Mouse (Mus musculus): ENCODE data around the gene Vav3. TPM values are rescaled to one million over a fixed set of nuclear protein-coding genes. Genes with fewer than 3 reads are reported as not detected.

The Vav3 gene
- polyA plus RNA-seq, 1 experiment from 2014 or later, result 15.4 TPM

DNA sequence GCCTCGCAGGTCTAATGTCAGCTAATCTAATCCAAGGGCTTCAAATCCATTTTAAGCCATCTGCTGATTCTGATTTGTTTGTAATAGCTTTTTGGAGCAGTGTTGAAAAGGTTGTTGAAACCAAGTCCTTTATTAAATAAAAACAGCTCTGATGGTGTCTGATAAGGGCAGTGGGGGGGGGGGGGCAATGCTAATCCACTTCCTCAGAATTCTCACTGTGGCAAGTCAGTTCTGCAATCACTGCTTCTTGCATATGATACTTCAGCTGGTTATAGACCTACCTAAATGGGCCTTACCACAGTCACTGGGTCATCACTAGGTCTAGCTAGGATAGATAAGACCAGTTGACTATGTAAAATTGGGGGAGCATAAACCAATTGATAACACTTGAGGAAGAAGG, 115.9 kb downstream of the Vav3 start:
- Histone ChIP-seq H3K36me3 (no peaks in the 10 kb centered on the region), H3K4me3 (no peak overlapping the region), H3K27me3 (no peaks in the 10 kb centered on the region), H3K4me1 (replicated peaks) (no peaks in the 10 kb centered on the region), H3K9me3 (no peaks in the 10 kb centered on the region), H3K27ac (replicated peaks) (no peak overlapping the region), H3K4me2 (no peak overlapping the region), H3K9ac (no peak overlapping the region)
- no peak for ATAC-seq (ENCODE audit: low FRiP score, low read depth)
- 85% methylated on average over 1 of the region's 1 CpGs for WGBS

DNA sequence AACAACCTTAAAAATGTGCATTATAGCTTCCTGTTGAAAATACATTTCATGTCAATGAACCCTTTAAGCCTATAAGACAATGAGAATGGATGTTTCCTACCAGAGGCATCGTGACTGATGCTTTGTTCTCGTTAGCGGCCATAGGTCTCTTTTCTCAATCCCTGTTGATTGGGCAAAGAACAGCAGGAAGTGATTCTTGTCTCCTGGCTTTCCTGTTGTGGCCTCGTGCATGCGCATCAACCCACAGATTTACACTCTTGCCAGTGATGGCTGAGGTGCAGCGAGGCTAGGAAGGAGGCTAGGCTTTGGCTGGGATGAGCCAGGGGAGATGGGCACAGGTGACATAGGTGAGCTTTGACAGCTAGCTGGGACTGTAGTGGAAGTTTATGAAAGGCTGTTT, 123.2 kb downstream of the Vav3 start:
- no peak for ATAC-seq (ENCODE audit: low FRiP score, low read depth)
- Histone ChIP-seq H3K9me3 (no peaks in the 10 kb centered on the region), H3K4me1 (replicated peaks) (no peaks in the 10 kb centered on the region), H3K4me3 (no peak overlapping the region), H3K4me2 (no peak overlapping the region), H3K27ac (replicated peaks) (no peak overlapping the region), H3K9ac (no peak overlapping the region), H3K36me3 (no peaks in the 10 kb centered on the region), H3K27me3 (no peaks in the 10 kb centered on the region)
- 81% methylated on average over 6 of the region's 6 CpGs for WGBS

DNA sequence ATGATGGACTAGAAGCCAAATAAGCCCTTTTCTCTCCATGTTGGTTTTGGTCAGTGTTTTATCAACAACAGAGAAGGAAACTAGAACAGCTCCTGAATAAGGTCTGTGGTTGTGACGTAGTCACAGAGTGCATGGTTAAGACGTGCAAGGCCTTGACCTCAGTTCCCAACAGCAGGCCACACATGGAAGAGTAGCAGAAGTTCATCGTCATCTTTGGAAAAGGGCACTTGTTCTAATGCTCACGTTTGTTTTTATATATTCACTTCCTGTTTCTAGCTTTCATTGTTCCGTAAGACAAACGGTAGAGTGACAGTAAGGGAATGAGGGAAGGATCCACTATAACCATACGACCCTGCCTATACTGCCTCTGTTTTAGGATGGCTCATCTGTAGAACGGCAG, 124.1 kb downstream of the Vav3 start:
- Histone ChIP-seq H3K4me2 (no peak overlapping the region), H3K4me3 (no peak overlapping the region), H3K36me3 (no peaks in the 10 kb centered on the region), H3K4me1 (replicated peaks) (no peaks in the 10 kb centered on the region), H3K9me3 (no peaks in the 10 kb centered on the region), H3K9ac (no peak overlapping the region), H3K27ac (replicated peaks) (no peak overlapping the region), H3K27me3 (no peaks in the 10 kb centered on the region)
- ATAC-seq (ENCODE audit: low FRiP score, low read depth), result no peak
- WGBS, result 86% methylated on average over 8 of the region's 8 CpGs

DNA sequence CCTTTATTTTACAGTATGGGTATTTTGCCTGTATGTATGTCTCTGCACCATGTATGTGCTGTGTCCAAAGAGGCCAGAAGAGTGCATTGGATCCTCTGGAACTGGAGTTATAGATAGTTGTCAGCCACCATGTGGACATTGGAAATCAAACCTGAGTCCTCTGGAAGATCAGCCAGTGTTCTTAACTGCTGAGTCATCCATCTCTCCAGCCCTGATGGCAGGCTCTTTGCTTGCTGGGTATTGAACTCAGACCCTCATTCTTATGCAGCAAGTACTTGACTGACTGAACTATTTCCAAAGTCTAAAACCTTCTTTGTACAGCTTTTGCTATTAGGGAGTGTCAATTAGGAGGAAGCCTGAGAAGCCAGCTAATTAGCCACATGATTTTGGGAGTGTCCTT, 126.1 kb downstream of the Vav3 start:
- H3K4me2 ChIP-seq, result no peak overlapping the region
- no peaks in the 10 kb centered on the region for H3K9me3 ChIP-seq
- no peak for ATAC-seq (ENCODE audit: low FRiP score, low read depth)
- H3K9ac ChIP-seq, result no peak overlapping the region
- H3K4me1 ChIP-seq (replicated peaks), result no peaks in the 10 kb centered on the region
- no peaks in the 10 kb centered on the region for H3K36me3 ChIP-seq
- H3K27me3 ChIP-seq, result no peaks in the 10 kb centered on the region
- H3K27ac ChIP-seq (replicated peaks), result no peak overlapping the region
- H3K4me3 ChIP-seq, result no peak overlapping the region

DNA sequence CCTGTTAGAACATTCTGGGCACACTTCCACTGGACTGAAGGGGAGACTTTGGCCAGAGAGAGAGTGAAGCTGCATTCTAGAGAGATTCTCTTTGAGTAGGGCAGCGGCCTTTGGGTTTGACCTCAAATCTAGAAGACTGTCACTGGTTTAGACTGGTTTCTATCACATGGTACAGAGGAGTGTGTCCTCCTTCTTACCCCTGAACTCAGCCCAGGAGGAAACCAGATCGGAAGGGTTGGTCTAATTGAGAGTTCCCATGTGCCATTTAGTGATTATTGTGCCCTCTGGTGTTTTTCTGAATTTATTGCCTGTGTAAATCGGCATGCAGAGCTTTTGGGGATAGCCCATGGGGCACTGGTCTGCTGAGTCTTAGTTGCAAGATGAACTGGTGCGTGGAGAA, 126.8 kb downstream of the Vav3 start:
- WGBS, result 69% methylated on average over 4 of the region's 4 CpGs
- Histone ChIP-seq H3K27me3 (no peaks in the 10 kb centered on the region), H3K9ac (no peak overlapping the region), H3K36me3 (no peaks in the 10 kb centered on the region), H3K27ac (replicated peaks) (no peak overlapping the region), H3K4me2 (no peak overlapping the region), H3K4me1 (replicated peaks) (no peaks in the 10 kb centered on the region), H3K9me3 (no peaks in the 10 kb centered on the region), H3K4me3 (no peak overlapping the region)
- no peak for ATAC-seq (ENCODE audit: low FRiP score, low read depth)

DNA sequence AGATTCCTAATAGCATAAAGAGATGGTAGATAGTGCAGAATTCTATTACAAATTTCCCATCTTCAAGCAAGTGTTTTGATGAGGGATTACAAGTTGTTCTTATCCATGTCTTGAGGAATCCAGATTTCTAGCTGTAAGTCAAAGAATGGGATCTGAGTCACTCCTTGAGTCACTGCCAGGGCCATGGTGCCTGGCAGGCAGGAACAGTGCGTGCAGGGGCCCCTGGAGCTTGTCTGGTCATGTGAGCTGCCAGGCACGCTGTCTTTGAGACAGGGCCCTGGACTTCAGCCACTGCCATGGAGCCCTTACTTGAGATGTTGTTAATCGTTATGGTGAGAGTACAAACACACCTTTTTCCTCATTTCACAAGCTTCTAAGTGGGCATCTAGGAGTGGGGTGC, 129.0 kb downstream of the Vav3 start:
- no peak overlapping the region for H3K9ac ChIP-seq
- no peaks in the 10 kb centered on the region for H3K4me1 ChIP-seq (replicated peaks)
- ATAC-seq (ENCODE audit: low FRiP score, low read depth), result no peak
- WGBS, result 66% methylated on average over 3 of the region's 3 CpGs
- no peaks in the 10 kb centered on the region for H3K9me3 ChIP-seq
- no peaks in the 10 kb centered on the region for H3K27me3 ChIP-seq
- no peak overlapping the region for H3K4me3 ChIP-seq
- no peak overlapping the region for H3K4me2 ChIP-seq
- H3K36me3 ChIP-seq, result no peaks in the 10 kb centered on the region
- no peak overlapping the region for H3K27ac ChIP-seq (replicated peaks)

DNA sequence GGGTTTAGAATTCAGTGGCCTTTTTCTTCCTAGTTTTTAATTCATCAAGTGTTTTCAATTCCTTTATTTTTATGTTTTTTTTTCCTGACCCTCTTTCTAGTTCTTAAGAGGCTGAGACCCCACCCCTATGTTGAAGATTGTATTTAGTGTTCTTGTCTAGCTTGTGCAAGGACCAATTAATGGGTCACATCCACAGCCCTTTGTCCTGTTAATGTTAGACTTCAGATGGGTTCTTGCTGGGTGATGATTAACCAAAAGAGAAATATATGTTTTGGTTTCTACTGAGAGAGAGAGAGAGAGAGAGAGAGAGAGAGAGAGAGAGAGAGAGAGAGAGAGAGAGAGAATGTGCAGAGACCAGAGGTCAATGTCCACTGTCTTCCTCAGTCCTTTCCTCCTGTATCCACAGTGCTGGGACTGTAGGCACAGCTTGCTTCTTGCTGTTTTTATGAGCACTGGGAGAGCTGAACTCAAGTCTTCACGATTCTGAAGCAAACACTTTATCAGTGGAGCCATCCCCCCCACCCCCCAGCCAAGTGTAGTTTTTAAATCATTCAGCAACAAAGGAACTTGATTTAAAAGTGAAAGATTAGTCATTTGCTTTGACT, 130.3 kb downstream of the Vav3 start:
- Histone ChIP-seq H3K36me3 (no peaks in the 10 kb centered on the region), H3K4me3 (no peak overlapping the region), H3K27me3 (no peaks in the 10 kb centered on the region), H3K4me2 (no peak overlapping the region), H3K9ac (no peak overlapping the region), H3K27ac (replicated peaks) (no peak overlapping the region), H3K4me1 (replicated peaks) (no peaks in the 10 kb centered on the region), H3K9me3 (no peaks in the 10 kb centered on the region)
- 86% methylated on average over 1 of the region's 1 CpGs for WGBS
- ATAC-seq (ENCODE audit: low FRiP score, low read depth), result no peak

DNA sequence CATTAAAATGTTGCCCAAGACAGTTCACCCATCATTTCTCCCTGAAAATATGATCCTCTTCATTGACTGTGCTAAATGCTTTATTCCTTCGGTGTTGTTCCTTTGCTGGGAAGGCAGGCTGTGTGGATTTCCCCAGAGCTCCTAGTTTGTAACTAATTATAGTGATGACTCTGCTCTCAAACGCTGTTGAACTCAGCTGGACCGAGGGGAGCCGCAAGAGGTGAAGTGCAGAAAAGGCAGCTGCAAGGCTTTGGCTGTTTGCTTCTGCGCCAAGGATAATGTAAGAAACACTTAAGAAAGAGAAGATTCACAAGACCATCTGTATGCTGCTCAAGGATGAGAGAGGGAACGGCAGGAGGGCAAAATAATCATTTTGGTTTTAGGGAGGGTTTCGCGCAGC, 136.1 kb downstream of the Vav3 start:
- 56% methylated on average over 8 of the region's 8 CpGs for WGBS
- Histone ChIP-seq H3K9me3 (no peaks in the 10 kb centered on the region), H3K4me3 (no peak overlapping the region), H3K4me1 (replicated peaks) (peaks cover 4% of the 10 kb centered on the region; the same call in 1 of the 2 replicates), H3K27ac (replicated peaks) (no peak overlapping the region), H3K27me3 (no peaks in the 10 kb centered on the region), H3K9ac (no peak overlapping the region), H3K36me3 (no peaks in the 10 kb centered on the region), H3K4me2 (no peak overlapping the region)
- ATAC-seq (ENCODE audit: low FRiP score, low read depth), result no peak

DNA sequence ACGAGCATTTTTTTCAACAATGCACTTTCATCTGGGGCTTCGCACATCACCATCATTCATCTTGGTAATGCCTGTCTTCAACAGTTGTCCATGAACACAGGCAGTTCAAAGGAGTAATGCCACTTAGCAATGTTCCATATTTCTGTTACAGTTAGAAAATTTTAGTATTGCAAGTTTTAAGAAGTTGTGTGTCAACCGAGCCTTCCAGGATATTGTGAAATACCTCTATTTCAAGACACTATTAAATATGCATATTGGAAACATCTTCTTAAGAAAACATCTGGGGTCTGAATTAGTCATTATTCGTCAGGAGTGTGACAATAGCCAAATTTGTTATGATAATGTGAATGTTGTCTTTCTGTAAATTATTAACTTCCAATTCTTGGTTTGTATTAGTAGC, 137.8 kb downstream of the Vav3 start:
- H3K4me3 ChIP-seq, result no peak overlapping the region
- peaks cover 4% of the 10 kb centered on the region; the same call in 1 of the 2 replicates for H3K4me1 ChIP-seq (replicated peaks)
- ATAC-seq (ENCODE audit: low FRiP score, low read depth), result no peak
- no peaks in the 10 kb centered on the region for H3K36me3 ChIP-seq
- H3K9ac ChIP-seq, result no peak overlapping the region
- WGBS, result 84% methylated on average over 4 of the region's 4 CpGs
- no peaks in the 10 kb centered on the region for H3K9me3 ChIP-seq
- no peaks in the 10 kb centered on the region for H3K27me3 ChIP-seq
- no peak overlapping the region for H3K4me2 ChIP-seq
- no peak overlapping the region for H3K27ac ChIP-seq (replicated peaks)

DNA sequence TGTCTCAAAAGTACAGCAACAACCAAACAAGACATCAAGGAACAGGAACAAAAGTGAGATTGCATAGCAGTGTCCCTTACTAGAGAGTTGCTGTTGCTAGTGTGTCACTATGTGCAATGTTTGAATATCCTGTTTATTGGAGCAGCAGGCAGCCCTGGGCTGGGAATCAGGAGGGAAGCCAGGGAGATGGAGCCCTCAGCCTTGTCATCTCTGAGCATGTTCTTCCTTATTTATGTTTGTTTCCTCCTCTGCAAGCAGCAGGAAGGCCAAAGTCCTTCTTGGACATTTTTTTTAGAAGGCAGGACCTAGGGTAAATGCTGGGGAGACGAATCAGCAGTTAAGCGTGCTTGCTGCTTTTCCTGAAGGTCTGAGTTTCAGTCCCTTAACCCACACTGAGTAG, 140.2 kb downstream of the Vav3 start:
- no peak overlapping the region for H3K9ac ChIP-seq
- WGBS, result 83% methylated on average over 2 of the region's 2 CpGs
- H3K36me3 ChIP-seq, result no peaks in the 10 kb centered on the region
- H3K27ac ChIP-seq (replicated peaks), result no peak overlapping the region
- peaks cover 4% of the 10 kb centered on the region; the same call in 1 of the 2 replicates for H3K4me1 ChIP-seq (replicated peaks)
- no peaks in the 10 kb centered on the region for H3K27me3 ChIP-seq
- H3K9me3 ChIP-seq, result no peaks in the 10 kb centered on the region
- ATAC-seq (ENCODE audit: low FRiP score, low read depth), result no peak
- H3K4me3 ChIP-seq, result no peak overlapping the region
- H3K4me2 ChIP-seq, result no peak overlapping the region

DNA sequence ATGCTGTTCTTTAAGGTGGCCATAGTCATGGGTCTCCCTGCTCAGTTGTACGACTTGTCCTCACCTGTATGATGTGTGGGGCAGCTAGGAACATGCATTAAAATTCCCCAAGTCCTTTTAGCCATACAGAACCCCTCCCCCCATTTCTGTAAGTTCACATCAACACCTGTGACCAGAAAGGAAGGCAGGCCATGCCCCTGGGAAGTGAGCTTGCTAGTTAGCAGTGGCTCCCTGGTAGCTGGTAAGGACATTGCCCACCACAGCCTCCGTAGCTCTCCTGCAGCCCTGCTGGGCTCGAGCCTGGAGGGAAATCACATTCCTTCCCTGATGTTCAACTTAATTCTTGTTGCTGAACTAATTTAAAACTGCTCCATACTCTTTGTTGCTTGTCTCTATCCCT, 146.3 kb downstream of the Vav3 start:
- no peak overlapping the region for H3K9ac ChIP-seq
- 72% methylated on average over 3 of the region's 3 CpGs for WGBS
- no peaks in the 10 kb centered on the region for H3K9me3 ChIP-seq
- peaks cover 11% of the 10 kb centered on the region for H3K4me1 ChIP-seq (replicated peaks)
- no peaks in the 10 kb centered on the region for H3K36me3 ChIP-seq
- H3K4me2 ChIP-seq, result no peak overlapping the region
- no peak overlapping the region for H3K27ac ChIP-seq (replicated peaks)
- H3K4me3 ChIP-seq, result no peak overlapping the region
- no peak for ATAC-seq (ENCODE audit: low FRiP score, low read depth)
- no peaks in the 10 kb centered on the region for H3K27me3 ChIP-seq

DNA sequence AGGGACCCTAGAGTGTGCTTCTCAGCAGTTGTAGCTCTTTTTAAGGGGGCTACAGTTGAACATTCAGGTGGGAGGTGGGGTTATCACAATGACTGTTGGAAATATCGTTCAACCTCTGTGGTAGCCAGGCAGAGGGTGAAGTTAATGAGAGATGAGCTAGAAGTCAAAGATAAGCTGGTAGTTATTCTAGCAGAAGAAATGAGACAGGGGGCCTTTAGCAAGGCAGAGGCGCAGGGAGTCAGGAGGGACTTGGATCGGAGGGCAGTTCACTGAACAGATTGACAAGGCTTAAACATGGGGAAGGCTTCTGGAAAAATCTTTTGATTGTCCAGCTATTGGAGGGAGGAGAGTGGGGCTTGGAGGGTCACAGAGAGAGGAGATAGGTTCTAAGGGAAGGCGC, 147.4 kb downstream of the Vav3 start:
- H3K4me3 ChIP-seq, result no peak overlapping the region
- H3K36me3 ChIP-seq, result no peaks in the 10 kb centered on the region
- no peak overlapping the region for H3K4me2 ChIP-seq
- H3K9me3 ChIP-seq, result no peaks in the 10 kb centered on the region
- ATAC-seq (ENCODE audit: low FRiP score, low read depth), result no peak
- no peaks in the 10 kb centered on the region for H3K27me3 ChIP-seq
- H3K27ac ChIP-seq (replicated peaks), result peak overlapping the region; percentile 55
- peaks cover 11% of the 10 kb centered on the region for H3K4me1 ChIP-seq (replicated peaks)
- H3K9ac ChIP-seq, result no peak overlapping the region
- WGBS, result 81% methylated on average over 4 of the region's 4 CpGs

DNA sequence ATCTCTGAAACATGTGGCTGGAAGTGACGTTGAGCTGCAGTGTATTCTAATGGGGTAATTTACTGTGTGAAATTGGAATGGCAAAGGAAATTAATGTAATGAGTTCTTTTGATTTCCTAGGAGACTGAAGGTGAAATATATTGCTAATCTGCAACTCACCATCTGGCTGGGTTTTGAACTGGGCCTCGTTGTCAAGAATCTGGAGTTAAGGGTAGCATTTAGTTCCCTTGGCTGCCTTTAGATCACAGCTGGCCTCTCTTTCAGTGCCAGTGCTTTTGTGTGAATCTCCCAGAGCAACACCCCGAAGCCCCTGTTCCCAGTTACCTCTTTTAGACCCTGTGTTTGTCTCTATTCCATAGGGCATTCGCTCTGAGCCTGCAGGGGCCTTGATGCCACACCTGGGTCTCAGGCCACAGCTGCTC, 148.3 kb downstream of the Vav3 start:
- H3K9me3 ChIP-seq, result no peaks in the 10 kb centered on the region
- H3K36me3 ChIP-seq, result no peaks in the 10 kb centered on the region
- H3K4me1 ChIP-seq (replicated peaks), result peaks cover 11% of the 10 kb centered on the region
- H3K4me2 ChIP-seq, result no peak overlapping the region
- H3K27me3 ChIP-seq, result no peaks in the 10 kb centered on the region
- 26% methylated on average over 4 of the region's 4 CpGs for WGBS
- no peak overlapping the region for H3K9ac ChIP-seq
- H3K4me3 ChIP-seq, result no peak overlapping the region
- ATAC-seq (ENCODE audit: low FRiP score, low read depth), result peak; percentile 39
- H3K27ac ChIP-seq (replicated peaks), result no peak overlapping the region; the same call in 1 of the 2 replicates
